In the genomic region with DNA sequence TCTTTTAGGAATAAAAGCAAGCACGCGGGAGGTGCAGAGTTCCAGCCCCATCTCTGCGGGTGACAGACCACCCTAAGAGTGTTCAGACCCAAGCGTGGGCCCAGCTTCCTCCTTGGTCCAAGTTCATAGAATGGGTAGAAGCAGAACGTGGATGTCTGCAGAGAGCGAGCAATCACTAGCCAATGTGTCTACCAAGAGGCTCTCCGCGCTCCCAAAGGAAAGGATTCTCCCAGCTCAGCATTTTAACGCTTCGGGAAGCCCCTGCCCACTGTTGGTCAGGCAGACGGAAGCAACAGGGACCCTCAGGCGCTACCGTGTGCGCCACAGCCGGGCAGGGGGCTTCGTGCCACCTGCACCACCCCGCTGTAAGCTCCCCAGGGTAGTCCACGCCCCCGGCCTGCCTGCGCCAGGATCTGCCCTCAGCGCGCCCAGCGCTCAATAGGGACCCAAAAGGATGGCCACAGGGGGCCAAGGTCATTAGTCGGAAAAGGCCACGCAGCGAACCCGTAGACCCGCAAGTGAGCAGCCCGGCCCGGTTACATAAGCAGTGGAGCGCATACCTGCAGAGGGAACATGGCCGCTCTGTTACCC, we compare ENCODE assay signal across 8 mouse cellular contexts. TPM values are rescaled to one million over a fixed set of nuclear protein-coding genes. Genes with fewer than 3 reads are reported as not detected.
A peak's percentile ranks its signal among the peaks of the same experiment; 100 is the strongest.
DNase-seq lines count a peak whose midpoint lies in the region; ATAC-seq and TF ChIP-seq lines count a peak whose summit lies in the region.

No protein-coding gene starts in this region.

- peak overlapping the region; percentile 97 for H3K4me3 ChIP-seq in left cerebral cortex, adult 2 months
- H3K4me3 ChIP-seq in forebrain, embryonic 16.5 days (replicated peaks; ENCODE audit: low read length), result peak overlapping the region; percentile 76
- peak overlapping the region; percentile 66 for H3K4me3 ChIP-seq in midbrain, embryonic 10.5 days

- peak; percentile 36 for ATAC-seq in forebrain, embryonic 16.5 days

- no peaks in the 10 kb centered on the region for H3K9me3 ChIP-seq in forebrain, embryonic 16.5 days (ENCODE audit: control insufficient read depth, low read length)
- no peaks in the 10 kb centered on the region for H3K9me3 ChIP-seq in midbrain, embryonic 10.5 days (replicated peaks)

- H3K27ac ChIP-seq in left cerebral cortex, adult 2 months, result peak overlapping the region; percentile 86
- peak overlapping the region; percentile 18; the same call in 1 of the 2 replicates for H3K27ac ChIP-seq in forebrain, embryonic 16.5 days (ENCODE audit: low read length)
- peak overlapping the region; percentile 82 for H3K27ac ChIP-seq in midbrain, embryonic 10.5 days (replicated peaks)

- H3K9ac ChIP-seq in forebrain, embryonic 16.5 days (replicated peaks; ENCODE audit: low read depth, low read length), result peak overlapping the region; percentile 74

- under 1% methylated on average over 32 of the region's 32 CpGs for WGBS in forebrain, embryonic 16.5 days
- WGBS in midbrain, embryonic 10.5 days, result 1% methylated on average over 32 of the region's 32 CpGs

- peaks cover 8% of the 10 kb centered on the region for H3K4me1 ChIP-seq in forebrain, embryonic 16.5 days (replicated peaks; ENCODE audit: control insufficient read depth, insufficient read depth, low read length)
- H3K4me1 ChIP-seq in midbrain, embryonic 10.5 days, result peaks cover 29% of the 10 kb centered on the region

- no peak for TF ChIP-seq CTCF in left cerebral cortex, adult 2 months (IDR thresholded peaks at IDR 0.05)

- no peaks in the 10 kb centered on the region for H3K36me3 ChIP-seq in forebrain, embryonic 16.5 days (ENCODE audit: control insufficient read depth, insufficient read depth)
- no peaks in the 10 kb centered on the region for H3K36me3 ChIP-seq in midbrain, embryonic 10.5 days

- intact Hi-C loops in left cerebral cortex, adult 2 months (cut with DNase I), result loop anchor here (1.0 kb wide), 1 partner anchor 110 kb away; a partner anchor contains a TSS
- intact Hi-C loops in gastrocnemius, postnatal 36 days (cut with DNase I), result no loop called here

- peak overlapping the region; percentile 100 for H3K4me2 ChIP-seq in forebrain, embryonic 16.5 days (ENCODE audit: low read length)

- no peaks in the 10 kb centered on the region for H3K27me3 ChIP-seq in forebrain, embryonic 16.5 days (replicated peaks; ENCODE audit: control insufficient read depth, insufficient read depth, low read length)
- H3K27me3 ChIP-seq in midbrain, embryonic 10.5 days (ENCODE audit: low read depth, poor library complexity, severe bottlenecking), result peaks cover 16% of the 10 kb centered on the region

- DNase-seq in left cerebral cortex, adult 2 months (ENCODE audit: extremely low spot score in 1 of 2, low spot score in 2 of 2), result no peak
- no peak for DNase-seq in left cerebral cortex, adult 9 months (ENCODE audit: low spot score in 2 of 2)
- DNase-seq in ZHBTc4 (ENCODE audit: low read depth, low spot score), result peak; percentile 39
- no peak for DNase-seq in midbrain, embryonic 10.5 days (ENCODE audit: low spot score)
- DNase-seq in cerebellum, adult 11 months, result no peak
- DNase-seq in gastrocnemius, postnatal 36 days, result no peak
- DNase-seq in B cell, adult 2 months, result no peak

RNA-seq across cellular contexts. Expression of a gene that starts 0.5 kb away (rescaled TPM):
- 100 to 1,000 TPM; 114 to 118 TPM for total RNA-seq in left cerebral cortex, adult 2 months (2021)
- polyA plus RNA-seq in forebrain, embryonic 16.5 days (2015; fragmentation: Nextera tagmentation; extraction: Ambion mirVana), result 16.7 and 23.0 TPM in 2 replicates
- polyA plus RNA-seq in midbrain, embryonic 10.5 days (2016; fragmentation: Nextera tagmentation; extraction: Ambion mirVana), result 10.5 and 11.1 TPM in 2 replicates
- 1 to 10 TPM; 5.1 to 6.6 TPM for total RNA-seq in gastrocnemius, postnatal 36 days (2021)

RNA-seq across cellular contexts. Expression of a gene that starts 38.8 kb away (rescaled TPM):
- 10 to 100 TPM; 41.0 to 41.7 TPM for total RNA-seq in left cerebral cortex, adult 2 months (2021)
- polyA plus RNA-seq in forebrain, embryonic 16.5 days (2015; fragmentation: Nextera tagmentation; extraction: Ambion mirVana), result 96.6 and 117 TPM in 2 replicates
- 112 and 114 TPM in 2 replicates for polyA plus RNA-seq in midbrain, embryonic 10.5 days (2016; fragmentation: Nextera tagmentation; extraction: Ambion mirVana)
- 10 to 100 TPM; 13.6 to 13.8 TPM for total RNA-seq in gastrocnemius, postnatal 36 days (2021)

RNA-seq across cellular contexts. Expression of a gene that starts 51.5 kb away (rescaled TPM):
- 100 to 1,000 TPM; 339 to 348 TPM for total RNA-seq in left cerebral cortex, adult 2 months (2021)
- 436 and 438 TPM in 2 replicates for polyA plus RNA-seq in forebrain, embryonic 16.5 days (2015; fragmentation: Nextera tagmentation; extraction: Ambion mirVana)
- polyA plus RNA-seq in midbrain, embryonic 10.5 days (2016; fragmentation: Nextera tagmentation; extraction: Ambion mirVana), result 319 and 355 TPM in 2 replicates
- total RNA-seq in gastrocnemius, postnatal 36 days (2021), result 10 to 100 TPM; 53.3 to 63.7 TPM

RNA-seq across cellular contexts. Expression of a gene that starts 52.9 kb away (rescaled TPM):
- not detected for total RNA-seq in left cerebral cortex, adult 2 months (2021)
- not detected in 2 replicates for polyA plus RNA-seq in forebrain, embryonic 16.5 days (2015; fragmentation: Nextera tagmentation; extraction: Ambion mirVana)
- polyA plus RNA-seq in midbrain, embryonic 10.5 days (2016; fragmentation: Nextera tagmentation; extraction: Ambion mirVana), result not detected in 2 replicates
- total RNA-seq in gastrocnemius, postnatal 36 days (2021), result not detected

Comparison
In these comparisons a context has a peak if more than half of its experiments do, and no peak if none do; other contexts are left out.
1. H3K27ac ChIP-seq: peak in every context shown above with its lines; median percentile 86 in left cerebral cortex, adult 2 months; 82 in midbrain, embryonic 10.5 days; 18 in forebrain, embryonic 16.5 days.
2. RNA of a gene that starts 0.5 kb away (total RNA-seq): 114 to 118 TPM in left cerebral cortex, adult 2 months; 5.1 to 6.6 TPM in gastrocnemius, postnatal 36 days; every median in the first group is over 10 times any median in the second.
3. RNA of a gene that starts 51.5 kb away (total RNA-seq): 339 to 348 TPM in left cerebral cortex, adult 2 months; 53.3 to 63.7 TPM in gastrocnemius, postnatal 36 days; every median in the first group is over 4 times any median in the second.
4. Peak in every context shown above with its lines, with median percentiles within 50 percentile points of each other: H3K4me3 ChIP-seq.